Mouse (Mus musculus): Measurements from ENCODE around the gene Tapbp. TPM values are rescaled to one million over a fixed set of nuclear protein-coding genes. Genes with fewer than 3 reads are reported as not detected.
"Not testable (repeated sequence)": the region's sequence is repeated elsewhere in the genome, so short reads cannot be mapped to it uniquely, and the experiment has no call there.

The Tapbp gene
- 100 to 1,000 TPM in 1 of 2 experiments, 10 to 100 TPM in 1; 92.8 to 100 TPM for total RNA-seq (2021)
- long read RNA-seq, experiment 1, transcript Tapbp-206 (8 exons, 2,589 nt) = major isoform, 66 of 163 reads
- long read RNA-seq, experiment 1, transcript Tapbp-201 (8 exons, 2,898 nt) = minor isoform, 62 of 163 reads
- long read RNA-seq, experiment 1, transcript Tapbp-204 (3 exons, 614 nt) = minor isoform, 5 of 163 reads
- long read RNA-seq, experiment 1, partial matches to known transcripts = 23 of 163 reads
- long read RNA-seq, experiment 1, other reads (novel, unspliced or antisense) = 7 of 163 reads
- long read RNA-seq, experiment 2, transcript Tapbp-206 (8 exons, 2,589 nt) = minor isoform, 54 of 148 reads
- long read RNA-seq, experiment 2, transcript Tapbp-201 (8 exons, 2,898 nt) = major isoform, 61 of 148 reads
- long read RNA-seq, experiment 2, partial matches to known transcripts = 27 of 148 reads
- long read RNA-seq, experiment 2, other reads (novel, unspliced or antisense) = 3 of 148 reads

GRCm38 (mm10) chr17:33915671-33916250, at the start of gene Tapbp, which contains the start of gene Zbtb22:
Gene Tapbp (plus strand): TSS chr17:33915899.
Gene Zbtb22 (plus strand): TSS chr17:33915904.
- peak; percentile 93 for DNase-seq
- intact Hi-C loops (cut with DNase I) = no loop called here

GRCm38 (mm10) chr17:33873537-33873936, 42.2 kb upstream of the Tapbp start, which contains the start of gene Gm7029:
Gene Gm7029 (plus strand): TSS chr17:33873837.
- DNase-seq; intact Hi-C loops (cut with DNase I): not testable (repeated sequence)

DNA sequence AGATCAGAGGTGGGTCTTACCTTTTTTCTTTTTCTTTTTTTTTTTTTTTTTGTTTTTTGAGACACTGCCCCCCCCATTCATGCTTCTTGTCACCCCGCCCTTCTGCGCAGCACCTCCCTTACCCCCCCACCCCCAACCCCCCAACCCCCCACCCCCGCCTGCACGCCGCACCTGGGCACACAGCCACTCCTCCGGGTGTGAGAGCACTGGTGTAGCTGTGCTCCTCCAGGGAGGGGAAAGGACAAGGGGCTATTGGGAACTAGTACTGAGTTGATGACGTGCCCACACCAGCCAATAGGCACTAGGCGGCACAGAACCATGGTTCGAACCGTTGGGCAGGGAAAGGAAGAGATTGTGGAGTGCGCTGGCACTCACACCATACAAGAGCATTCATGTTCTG, 41.3 kb upstream of the Tapbp start:
- intact Hi-C loops (cut with DNase I) = no loop called here

DNA sequence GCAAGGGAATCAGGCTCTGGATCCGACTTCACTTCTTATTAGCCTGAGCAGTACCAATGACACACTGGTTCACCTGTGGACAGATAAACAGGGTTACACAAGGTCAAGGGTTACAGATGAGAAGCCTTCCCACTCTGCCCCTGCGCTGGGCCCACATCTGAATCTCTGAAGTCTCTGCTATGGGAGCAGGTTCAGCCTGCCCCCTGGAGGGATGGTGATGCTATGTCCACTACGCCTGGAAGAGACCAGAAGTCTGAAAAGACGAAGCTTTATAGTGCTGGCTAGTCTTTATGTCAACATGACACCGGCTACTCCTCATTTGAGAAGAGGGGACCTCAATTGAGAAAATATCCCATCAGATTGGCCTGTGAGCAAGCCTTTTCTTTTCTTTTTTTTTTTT, 39.9 kb upstream of the Tapbp start:
- intact Hi-C loops (cut with DNase I) = not testable (repeated sequence)
- peak; percentile 18 to 31 for DNase-seq

More for the DNA sequence above, 41.3 kb upstream of the Tapbp start:
- no peak for DNase-seq

GRCm38 (mm10) chr17:33884320-33884719, 31.4 kb upstream of the Tapbp start:
- intact Hi-C loops (cut with DNase I); DNase-seq: not testable (repeated sequence)

DNA sequence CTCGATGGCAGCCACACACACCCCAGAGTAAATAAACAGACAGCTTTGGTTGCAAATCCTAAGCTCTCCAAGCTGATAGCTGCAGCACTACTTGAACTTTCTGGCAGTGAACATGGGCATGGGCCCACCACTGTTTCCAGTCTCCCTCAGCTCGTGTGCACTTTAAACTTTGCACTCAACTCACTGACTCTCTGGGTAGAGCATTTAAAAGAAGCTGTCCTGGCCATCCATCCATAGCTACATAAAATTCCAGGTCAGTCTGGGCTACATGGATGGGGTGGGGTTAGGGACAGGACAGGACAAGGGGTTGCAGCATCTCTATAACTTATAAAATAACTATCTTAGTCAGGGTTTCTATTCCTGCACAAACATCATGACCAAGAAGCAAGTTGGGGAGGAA, 27.9 kb upstream of the Tapbp start:
- DNase-seq; intact Hi-C loops (cut with DNase I): not testable (repeated sequence)

DNA sequence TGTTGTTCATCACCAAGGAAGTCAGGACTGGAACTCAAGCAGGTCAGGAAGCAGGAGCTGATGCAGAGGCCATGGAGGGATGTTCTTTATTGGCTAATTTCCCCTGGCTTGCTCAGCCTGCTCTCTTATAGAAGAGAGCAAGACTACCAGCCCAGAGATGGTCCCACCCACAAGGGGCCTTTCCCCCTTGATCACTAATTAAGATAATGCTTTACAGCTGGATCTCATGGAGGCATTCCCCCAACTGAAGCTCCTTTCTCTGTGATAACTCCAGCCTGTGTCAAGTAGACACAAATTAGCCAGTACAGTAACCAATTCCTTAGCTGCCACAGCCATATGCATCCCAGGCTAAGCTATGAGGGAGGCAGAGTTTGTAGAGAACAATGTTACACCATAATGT, 27.5 kb upstream of the Tapbp start:
- DNase-seq; intact Hi-C loops (cut with DNase I): not testable (repeated sequence)

GRCm38 (mm10) chr17:33889941-33890532, 25.7 kb upstream of the Tapbp start:
- DNase-seq; intact Hi-C loops (cut with DNase I): not testable (repeated sequence)

- intact Hi-C loops (cut with DNase I) = no loop called here
- DNase-seq = peak; percentile 99
These were observed 25.1 kb upstream of the Tapbp start, which contains the start of gene Kifc1 for GRCm38 (mm10) chr17:33890533-33891059. Gene Kifc1 (minus strand): TSS chr17:33890661.

DNA sequence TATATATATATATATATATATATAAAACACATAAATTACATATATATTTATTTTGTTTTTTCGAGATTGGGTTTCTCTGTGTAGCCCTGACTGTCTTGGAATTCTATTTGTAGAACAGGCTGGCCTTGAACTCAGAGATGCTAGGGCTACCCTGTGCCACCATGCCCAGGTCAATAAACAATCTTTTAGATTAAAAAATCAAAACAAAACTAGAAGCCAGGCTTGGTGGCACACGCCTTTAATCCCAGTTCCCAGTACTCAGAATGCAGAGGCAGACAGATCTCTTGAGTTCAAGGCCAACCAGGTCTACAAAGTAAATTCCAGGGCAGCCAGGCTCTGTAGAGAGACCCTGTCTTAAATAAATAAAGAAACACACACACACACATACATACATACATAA, 24.3 kb upstream of the Tapbp start:
- intact Hi-C loops (cut with DNase I) = no loop called here
- no peak for DNase-seq

DNA sequence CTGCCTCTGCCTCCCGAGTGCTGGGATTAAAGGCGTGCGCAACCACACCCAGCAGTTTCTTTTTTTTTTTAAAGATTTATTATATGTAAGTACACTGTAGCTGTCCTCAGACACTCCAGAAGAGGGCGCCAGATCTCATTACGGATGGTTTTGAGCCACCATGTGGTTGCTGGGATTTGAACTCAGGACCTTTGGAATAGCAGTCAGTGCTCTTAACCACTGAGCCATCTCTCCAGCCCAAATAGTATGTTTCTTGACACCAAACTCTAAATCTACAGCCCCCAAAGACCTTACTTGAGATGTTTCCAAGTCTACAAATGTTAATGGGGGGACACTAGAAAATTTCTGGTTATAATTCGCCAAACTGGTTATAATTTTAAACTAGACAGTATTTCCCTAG, 23.8 kb upstream of the Tapbp start:
- DNase-seq; intact Hi-C loops (cut with DNase I): not testable (repeated sequence)

- intact Hi-C loops (cut with DNase I) = no loop called here
These were observed 23.3 kb upstream of the Tapbp start for GRCm38 (mm10) chr17:33892429-33892828.

GRCm38 (mm10) chr17:33893011-33893410, 22.7 kb upstream of the Tapbp start:
- DNase-seq; intact Hi-C loops (cut with DNase I): not testable (repeated sequence)

More at GRCm38 (mm10) chr17:33892429-33892828, 23.3 kb upstream of the Tapbp start:
- no peak for DNase-seq

- DNase-seq = peak in 1 of 2 experiments; percentile 55
- intact Hi-C loops (cut with DNase I) = no loop called here
These were observed 18.4 kb upstream of the Tapbp start for GRCm38 (mm10) chr17:33897114-33897794.

DNA sequence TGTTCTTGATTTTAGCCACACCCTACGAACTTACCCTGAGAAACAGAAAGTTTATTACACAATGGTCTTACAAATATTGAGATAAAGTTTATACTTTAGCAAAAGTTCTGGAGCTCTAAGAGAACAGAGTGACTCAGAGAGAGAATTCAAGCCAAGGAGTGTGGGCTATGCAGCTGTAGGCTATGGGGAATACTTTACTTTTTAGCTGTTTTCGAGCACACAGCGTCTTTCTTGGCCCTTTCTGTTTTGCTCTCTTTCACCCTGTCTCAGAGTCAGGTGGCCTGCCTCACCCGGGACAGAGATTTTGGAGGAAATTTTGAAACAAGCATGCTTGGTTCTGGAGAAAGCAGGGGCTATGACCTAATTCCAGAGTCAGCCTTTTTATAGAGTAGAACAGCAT, 17.5 kb upstream of the Tapbp start:
- intact Hi-C loops (cut with DNase I) = loop anchor here (1.0 kb wide), 1 partner anchor 23 kb away; no protein-coding TSS in a partner anchor
- DNase-seq = not testable (repeated sequence)

- no peak for DNase-seq
- intact Hi-C loops (cut with DNase I) = no loop called here
These were observed 16.1 kb upstream of the Tapbp start for GRCm38 (mm10) chr17:33899642-33900041.

GRCm38 (mm10) chr17:33900281-33900988, 15.3 kb upstream of the Tapbp start:
- intact Hi-C loops (cut with DNase I) = no loop called here
- DNase-seq = no peak

DNA sequence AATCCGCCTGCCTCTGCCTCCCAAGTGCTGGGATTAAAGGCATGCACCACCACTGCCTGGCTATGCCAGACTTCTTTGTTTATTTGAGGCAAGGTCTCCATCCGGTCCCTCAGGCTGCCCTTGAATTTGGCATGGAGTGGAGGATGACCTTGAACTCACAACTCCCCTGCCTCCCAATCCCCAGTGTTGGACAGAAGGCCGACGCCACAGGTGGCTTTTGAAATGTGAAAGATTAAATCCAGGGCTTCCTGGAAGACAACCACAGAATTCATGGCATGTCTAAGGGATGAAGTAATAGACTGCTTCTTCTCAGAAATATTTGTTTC, 14.7 kb upstream of the Tapbp start:
- intact Hi-C loops (cut with DNase I) = no loop called here
- DNase-seq = no peak

- DNase-seq = no peak
- intact Hi-C loops (cut with DNase I) = no loop called here
These were observed 14.0 kb upstream of the Tapbp start for GRCm38 (mm10) chr17:33901653-33902052.

- no peak for DNase-seq
- intact Hi-C loops (cut with DNase I) = no loop called here
These were observed 13.6 kb upstream of the Tapbp start for GRCm38 (mm10) chr17:33902079-33902478.
